Mouse (Mus musculus): ENCODE results near the gene Cldn7. TPM values are rescaled to one million over a fixed set of nuclear protein-coding genes. Genes with fewer than 3 reads are reported as not detected.

Gene Cldn7
- 0.12 TPM in 1 of 2 replicates, not detected in the other for polyA plus RNA-seq (2012)

DNA sequence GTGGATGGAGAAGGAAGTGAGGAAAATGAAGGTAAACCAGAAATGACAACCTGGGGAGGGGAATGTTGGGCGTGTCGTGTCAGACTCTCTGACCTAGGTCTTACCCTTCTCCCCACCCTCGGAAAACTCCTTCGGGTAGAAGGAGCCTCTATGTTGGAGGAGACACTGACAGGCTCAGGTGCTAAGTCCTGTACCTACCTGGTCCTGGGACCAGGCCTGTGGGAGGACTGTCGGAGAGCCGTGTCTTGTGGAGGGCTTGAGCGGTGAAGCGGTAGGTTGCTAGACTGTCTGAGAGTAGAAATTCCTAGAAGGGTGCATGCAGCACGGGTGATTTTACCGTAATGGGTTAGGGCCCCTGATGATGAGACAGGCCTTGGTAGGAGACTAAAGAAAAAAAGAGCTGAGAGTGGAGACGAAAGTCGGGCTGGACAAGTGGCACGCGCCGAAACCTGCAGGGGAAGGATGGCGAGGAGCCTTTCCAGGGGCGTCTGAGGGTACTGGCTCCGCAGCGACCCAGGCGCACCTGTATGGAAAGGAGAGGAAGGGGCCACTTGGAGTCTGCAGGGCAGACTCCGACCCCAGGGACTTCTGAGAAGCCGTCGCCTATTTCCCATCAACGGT is at the start of gene Cldn7:
TSS of gene Cldn7 (plus strand) at position 130 of the 621 bp plus-strand sequence.

DNA sequence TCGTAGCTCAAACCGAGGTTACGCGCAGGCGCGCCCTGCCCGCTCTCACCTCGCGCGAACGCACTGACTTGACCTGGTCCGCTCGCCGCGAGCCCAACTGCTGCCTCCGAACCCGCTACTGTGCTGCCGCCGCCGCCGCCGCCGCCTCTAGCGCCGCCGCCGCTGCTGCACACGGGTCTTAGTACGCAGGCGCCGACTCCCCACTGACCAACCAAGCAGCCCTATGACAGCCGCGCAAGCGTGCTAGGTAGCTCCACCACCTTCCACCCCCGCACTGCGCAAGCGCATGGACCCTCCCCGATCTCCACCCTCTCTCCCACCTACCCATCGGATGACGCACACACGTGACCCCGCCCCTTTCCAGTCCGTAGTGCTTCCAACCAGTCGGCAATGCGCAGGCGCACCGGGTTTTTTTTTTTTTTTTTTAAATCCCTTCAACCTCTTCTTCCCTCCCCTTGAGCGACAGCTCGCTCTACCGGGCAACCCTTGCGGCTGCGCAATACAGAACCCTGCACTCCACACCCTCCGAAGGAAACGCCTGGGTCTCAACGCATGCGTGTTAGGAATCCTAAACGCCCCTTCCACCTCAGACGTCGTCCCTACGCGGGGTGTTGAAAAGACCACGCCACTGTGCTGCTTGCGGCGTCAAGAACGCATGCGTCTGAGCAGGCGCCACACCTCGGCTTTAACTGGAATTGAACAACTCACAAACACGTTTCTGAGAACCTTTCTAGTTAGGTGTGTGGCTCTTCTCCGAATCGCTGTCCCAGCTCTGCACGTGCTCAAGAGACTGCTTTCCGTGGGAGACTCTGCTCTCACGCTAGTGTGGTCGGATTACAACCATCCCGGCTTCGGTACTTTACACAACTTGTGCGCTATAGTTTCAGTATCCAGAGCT is 43.2 kb upstream of the Cldn7 start, which contains the start of gene Eif5a:
TSS of gene Eif5a (minus strand) at position 845 of the 898 bp plus-strand sequence.

GRCm38 (mm10) chr11:69935137-69935879 is 29.3 kb upstream of the Cldn7 start, which contains the start of gene Ybx2:
Ybx2 (plus strand) TSS chr11:69935796.

GRCm38 (mm10) chr11:69948066-69948762 is 16.4 kb upstream of the Cldn7 start, which contains the start of gene Slc2a4:
Slc2a4 (minus strand) TSS chr11:69948188.

GRCm38 (mm10) chr11:69981141-69981762 is 16.7 kb downstream of the Cldn7 start, which contains the start of gene Ctdnep1:
Ctdnep1 (plus strand) TSS chr11:69981156.

GRCm38 (mm10) chr11:69982225-69982624 is 17.6 kb downstream of the Cldn7 start, which contains the start of gene Elp5:
Elp5 (minus strand) TSS chr11:69982517.

GRCm38 (mm10) chr11:69990850-69991691 is 26.5 kb downstream of the Cldn7 start, which contains the start of gene Gabarap:
Gabarap (plus strand) TSS chr11:69991143.

GRCm38 (mm10) chr11:69995391-69995960 is 30.9 kb downstream of the Cldn7 start, which contains the start of gene Phf23:
Phf23 (plus strand) TSS chr11:69995777.

GRCm38 (mm10) chr11:70000396-70000898 is 35.9 kb downstream of the Cldn7 start, which contains the start of gene Dvl2:
Dvl2 (plus strand) TSS chr11:70000595.

DNA sequence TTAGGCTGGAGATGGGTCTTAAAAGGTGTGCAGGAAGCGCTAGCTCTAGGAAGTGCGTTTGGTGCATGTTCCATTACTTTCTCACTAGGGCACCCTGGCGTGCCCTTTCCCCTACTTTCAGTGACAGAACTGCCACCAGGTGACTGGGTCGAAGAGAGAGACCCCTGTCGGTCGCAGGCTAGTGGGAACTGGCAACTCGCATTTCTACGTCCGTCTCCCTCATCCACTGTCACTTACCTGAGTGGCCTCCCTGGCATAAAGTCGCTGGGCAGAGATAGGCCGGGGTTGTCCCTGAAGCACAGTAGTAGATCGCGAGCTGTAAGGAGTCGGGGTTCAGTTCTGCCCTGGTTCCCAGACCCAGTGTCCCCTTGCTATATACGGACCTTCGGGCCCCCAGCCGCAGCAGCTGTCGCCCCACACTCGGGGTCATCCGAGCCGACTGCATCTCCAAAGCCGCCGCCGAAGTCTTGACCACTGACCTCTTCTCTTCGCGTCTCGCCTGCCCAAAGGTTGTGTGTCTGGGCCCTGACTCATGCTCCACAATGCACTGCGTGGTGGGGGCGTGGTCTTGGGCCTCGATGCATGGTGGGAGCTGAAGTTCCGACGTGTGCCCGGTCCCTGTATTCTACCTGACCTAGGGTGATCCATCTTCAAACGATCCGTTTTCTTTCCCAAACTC is 50.4 kb downstream of the Cldn7 start, which contains the start of gene Acadvl:
TSS of gene Acadvl (minus strand) at position 532 of the 679 bp plus-strand sequence.

DNA sequence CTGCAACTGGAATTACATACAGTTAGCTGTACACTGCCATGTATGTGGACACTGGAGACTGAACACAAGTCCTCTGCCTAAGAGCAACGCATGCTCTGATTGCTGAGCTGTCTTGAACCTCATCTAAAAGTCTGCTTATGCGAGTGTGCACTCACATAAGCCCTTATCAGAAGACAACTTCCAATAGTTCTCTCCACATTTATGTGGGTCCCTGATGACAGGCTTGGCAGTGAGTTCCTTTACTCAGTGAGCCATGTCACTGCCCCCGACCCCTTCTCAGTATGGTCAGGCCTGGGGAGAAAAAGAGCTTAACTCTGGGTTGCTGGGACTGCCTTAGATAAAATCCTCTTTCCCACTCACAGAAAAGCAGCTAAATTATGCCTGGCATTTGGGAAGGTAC is 52.1 kb downstream of the Cldn7 start, which contains the start of gene Dlg4:
TSS of gene Dlg4 (plus strand) at position 274 of the 400 bp plus-strand sequence.

Other genes with a start within 250 kb of the Cldn7 start
- gene Polr2a, start 206.1 kb upstream of the Cldn7 start, polyA plus RNA-seq (2012): 82.4 and 83.8 TPM in 2 replicates
- not detected in 2 replicates for gene Slc35g3, start 202.8 kb upstream of the Cldn7 start, polyA plus RNA-seq (2012)
- 3.7 and 6.1 TPM in 2 replicates for gene Zbtb4, start 198.9 kb upstream of the Cldn7 start, polyA plus RNA-seq (2012)
- 1.1 and 1.2 TPM in 2 replicates for gene Chrnb1, start 168.8 kb upstream of the Cldn7 start, polyA plus RNA-seq (2012)
- gene Fgf11, start 162.9 kb upstream of the Cldn7 start, polyA plus RNA-seq (2012): 1.1 and 1.4 TPM in 2 replicates
- 0.03 TPM in 1 of 2 replicates, not detected in the other for gene Tmem102, start 159.2 kb upstream of the Cldn7 start, polyA plus RNA-seq (2012)
- not detected in 2 replicates for gene Gm39566, start 149.5 kb upstream of the Cldn7 start, polyA plus RNA-seq (2012)
- not detected in 2 replicates for gene Spem2, start 146.3 kb upstream of the Cldn7 start, polyA plus RNA-seq (2012)
- gene Spem1, start 142.6 kb upstream of the Cldn7 start, polyA plus RNA-seq (2012): 0.11 TPM in 1 of 2 replicates, not detected in the other
- gene Nlgn2, start 127.0 kb upstream of the Cldn7 start, polyA plus RNA-seq (2012): 40.3 and 57.2 TPM in 2 replicates
- gene Tmem256, start 126.3 kb upstream of the Cldn7 start, polyA plus RNA-seq (2012): 437 and 678 TPM in 2 replicates
- gene Plscr3, start 118.4 kb upstream of the Cldn7 start, polyA plus RNA-seq (2012): 149 and 165 TPM in 2 replicates
- gene Tnk1, start 106.0 kb upstream of the Cldn7 start, polyA plus RNA-seq (2012): 0.27 and 0.99 TPM in 2 replicates
- not detected in 2 replicates for gene Tmem95, start 86.8 kb upstream of the Cldn7 start, polyA plus RNA-seq (2012)
- 1.2 and 1.7 TPM in 2 replicates for gene Kctd11, start 83.4 kb upstream of the Cldn7 start, polyA plus RNA-seq (2012)
- gene Acap1, start 69.2 kb upstream of the Cldn7 start, polyA plus RNA-seq (2012): 138 and 178 TPM in 2 replicates
- 1.7 and 2.8 TPM in 2 replicates for gene 2810408A11Rik, start 63.8 kb upstream of the Cldn7 start, polyA plus RNA-seq (2012)
- 79.1 and 86.6 TPM in 2 replicates for gene Neurl4, start 63.7 kb upstream of the Cldn7 start, polyA plus RNA-seq (2012)
- gene Gps2, start 50.9 kb upstream of the Cldn7 start, polyA plus RNA-seq (2012): 173 and 210 TPM in 2 replicates
- gene Eif5a, start 42.8 kb upstream of the Cldn7 start, polyA plus RNA-seq (2012): 2,243 and 2,337 TPM in 2 replicates
- gene Ybx2, start 29.0 kb upstream of the Cldn7 start, polyA plus RNA-seq (2012): 1.3 and 1.6 TPM in 2 replicates
- gene Slc2a4, start 16.6 kb upstream of the Cldn7 start, polyA plus RNA-seq (2012): 0.54 and 1.5 TPM in 2 replicates
- 253 and 255 TPM in 2 replicates for gene Ctdnep1, start 16.4 kb downstream of the Cldn7 start, polyA plus RNA-seq (2012)
- 12.4 and 14.3 TPM in 2 replicates for gene Elp5, start 17.7 kb downstream of the Cldn7 start, polyA plus RNA-seq (2012)
- 379 and 448 TPM in 2 replicates for gene Gabarap, start 26.4 kb downstream of the Cldn7 start, polyA plus RNA-seq (2012)
- 73.1 and 84.1 TPM in 2 replicates for gene Phf23, start 31.0 kb downstream of the Cldn7 start, polyA plus RNA-seq (2012)
- 50.0 and 50.7 TPM in 2 replicates for gene Dvl2, start 35.8 kb downstream of the Cldn7 start, polyA plus RNA-seq (2012)
- gene Acadvl, start 50.6 kb downstream of the Cldn7 start, polyA plus RNA-seq (2012): 22.8 and 23.6 TPM in 2 replicates
- gene Dlg4, start 52.2 kb downstream of the Cldn7 start, polyA plus RNA-seq (2012): 22.0 and 24.1 TPM in 2 replicates
- gene Asgr1, start 89.3 kb downstream of the Cldn7 start, polyA plus RNA-seq (2012): not detected in 2 replicates
- gene Asgr2, start 127.9 kb downstream of the Cldn7 start, polyA plus RNA-seq (2012): 0.37 and 0.61 TPM in 2 replicates
- gene Mgl2, start 165.6 kb downstream of the Cldn7 start, polyA plus RNA-seq (2012): 2.7 and 3.7 TPM in 2 replicates
- gene Clec10a, start 191.4 kb downstream of the Cldn7 start, polyA plus RNA-seq (2012): 0.88 and 1.1 TPM in 2 replicates
- gene Slc16a11, start 248.0 kb downstream of the Cldn7 start, polyA plus RNA-seq (2012): 1.4 and 5.3 TPM in 2 replicates